Mouse (Mus musculus): ENCODE results near the gene Mapkap1.

Mapkap1 gene

DNA sequence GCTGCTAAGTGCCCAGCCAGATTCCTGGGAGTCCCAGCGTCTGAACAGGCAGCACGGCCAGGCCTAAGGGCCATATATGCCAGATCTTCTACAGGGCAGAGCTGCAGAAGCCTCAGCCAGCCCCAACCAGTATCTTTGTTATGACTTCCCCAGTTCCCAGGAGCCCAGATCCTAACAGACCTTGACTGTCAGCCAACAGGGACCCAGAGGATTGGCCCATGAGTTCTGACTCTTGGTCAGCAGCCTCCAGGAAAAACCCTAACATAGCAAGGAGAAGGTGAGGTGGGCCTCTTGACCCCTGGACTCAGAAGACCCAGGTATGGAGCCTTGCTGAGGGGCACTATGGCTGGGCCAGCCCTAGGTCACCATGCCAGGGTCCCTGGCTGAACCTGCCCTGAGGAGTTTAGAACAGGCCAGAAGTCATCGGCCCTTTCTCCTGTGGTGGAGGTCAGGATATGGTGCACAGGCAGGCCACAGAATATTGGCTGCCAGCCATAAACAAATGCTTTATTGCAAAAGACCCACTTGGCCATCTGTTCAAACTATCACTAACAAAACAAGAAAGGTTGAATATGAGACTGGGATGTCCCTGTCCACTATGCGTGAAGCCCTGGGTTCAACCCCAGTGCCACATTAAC, 222.5 kb downstream of the Mapkap1 start:
- in situ Hi-C loops (cut with MboI, MseI), result no loop called here

- in situ Hi-C loops (cut with MboI, MseI), result loop anchor here (5.0 kb wide), 1 partner anchor 652 kb away; no protein-coding TSS in a partner anchor
Measured at GRCm38 (mm10) chr2:34629758-34630157, 223.2 kb downstream of the Mapkap1 start.

GRCm38 (mm10) chr2:34630445-34630844, 223.9 kb downstream of the Mapkap1 start:
- in situ Hi-C loops (cut with MboI, MseI), result loop anchor here (5.0 kb wide), 1 partner anchor 653 kb away; no protein-coding TSS in a partner anchor

DNA sequence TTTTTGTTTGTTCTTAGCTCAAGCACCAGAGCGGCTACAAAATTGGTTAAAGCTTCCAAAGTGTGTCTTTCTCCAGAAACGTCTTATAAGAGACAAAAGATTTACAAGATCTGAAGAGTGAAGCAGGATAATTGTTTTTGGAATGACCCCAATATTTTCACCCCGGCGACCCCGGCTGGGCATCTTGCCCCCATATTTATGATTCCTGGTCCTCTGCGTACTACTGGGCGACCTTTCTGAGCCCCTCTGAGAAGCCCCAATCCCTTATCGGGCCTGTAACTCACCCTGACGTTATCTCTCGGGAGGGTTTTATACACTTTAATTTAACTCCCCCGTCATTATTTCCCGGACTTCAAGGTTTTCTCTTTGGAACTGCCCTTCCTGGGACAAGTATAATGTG, 225.5 kb downstream of the Mapkap1 start:
- in situ Hi-C loops (cut with MboI, MseI), result loop anchor here (5.0 kb wide), 1 partner anchor 655 kb away; no protein-coding TSS in a partner anchor

DNA sequence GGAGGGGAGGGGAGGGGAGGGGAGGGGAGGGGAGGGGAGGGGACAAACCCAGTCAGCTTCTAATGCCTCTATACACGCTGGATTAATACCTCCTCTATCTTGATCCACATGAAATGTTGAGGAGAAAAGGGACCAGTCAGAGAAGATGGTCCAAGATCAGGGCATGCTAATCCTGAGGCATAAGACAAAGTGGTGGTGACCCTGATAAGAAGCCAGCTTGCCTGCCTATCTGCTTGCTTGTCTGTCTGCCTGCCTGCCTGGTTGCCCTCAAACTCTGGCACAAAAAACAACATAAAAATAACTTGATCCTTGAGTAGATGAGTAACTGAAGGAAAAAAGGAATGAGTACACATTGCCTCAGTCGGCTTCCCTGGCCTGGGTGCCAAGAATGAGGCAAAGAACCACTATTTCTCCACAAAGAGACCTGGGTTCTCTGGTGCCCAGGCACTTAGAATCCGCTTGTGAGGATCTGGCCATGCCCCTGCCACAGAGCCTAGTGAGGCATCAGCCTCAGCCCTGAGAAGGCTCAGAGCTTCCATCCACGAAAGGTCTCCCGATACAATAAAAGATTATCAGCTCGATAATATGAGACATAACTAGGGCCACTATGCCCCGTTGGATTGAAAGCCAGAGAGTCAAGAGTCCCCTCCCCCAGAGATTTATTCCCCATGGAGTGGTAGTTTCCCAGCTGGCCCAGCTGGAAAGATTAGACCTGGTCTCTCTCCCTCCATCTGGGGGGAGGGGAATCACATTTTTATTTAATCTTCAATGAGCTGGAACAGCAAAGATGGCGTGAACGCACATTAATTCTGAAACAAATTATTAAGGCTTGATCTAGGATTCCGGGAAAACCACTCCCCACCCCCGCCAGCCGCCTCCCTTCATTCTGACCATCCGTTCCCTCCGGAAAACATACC, 228.9 kb downstream of the Mapkap1 start:
- in situ Hi-C loops (cut with MboI, MseI), result no loop called here

GRCm38 (mm10) chr2:34638955-34639650, 232.5 kb downstream of the Mapkap1 start:
- in situ Hi-C loops (cut with MboI, MseI), result no loop called here

DNA sequence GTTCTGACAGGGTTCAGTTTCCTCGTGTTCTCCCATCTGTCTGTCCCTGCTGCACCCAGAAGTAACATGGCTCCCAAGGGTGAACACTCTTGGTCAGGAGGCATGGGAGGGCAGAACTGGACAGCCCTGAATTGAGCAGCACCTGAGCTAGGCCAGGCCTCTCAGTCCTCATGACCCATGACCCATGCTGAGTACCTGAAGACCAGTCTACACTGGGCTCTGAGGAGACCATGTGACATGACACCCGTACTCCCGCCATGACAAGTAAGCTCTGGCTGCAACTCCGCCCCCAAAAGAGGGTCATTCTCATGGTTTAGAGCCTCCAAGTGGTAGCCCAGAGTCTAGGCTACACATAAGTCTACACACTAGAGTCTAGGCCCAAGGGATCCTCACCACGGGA, 233.2 kb downstream of the Mapkap1 start:
- in situ Hi-C loops (cut with MboI, MseI), result no loop called here

DNA sequence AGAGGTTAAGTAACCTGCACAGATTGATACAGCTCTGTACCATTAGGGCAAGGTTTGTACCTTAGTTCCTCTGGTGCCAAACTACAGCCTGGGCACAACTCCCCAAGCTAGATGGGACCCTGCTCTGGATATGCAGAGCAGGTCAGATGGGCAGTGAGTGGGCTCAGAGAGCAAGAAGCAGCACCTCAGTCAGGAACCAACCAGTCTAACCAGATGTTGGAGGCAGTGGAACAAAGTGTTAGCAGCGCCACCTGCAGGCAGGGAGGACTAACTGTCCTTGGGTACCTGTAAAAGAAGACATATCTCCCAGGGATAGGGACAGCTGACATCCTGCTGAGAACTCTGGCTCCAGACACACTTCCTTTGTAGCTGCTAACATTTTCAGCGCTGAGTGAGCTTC, 235.8 kb downstream of the Mapkap1 start:
- in situ Hi-C loops (cut with MboI, MseI), result no loop called here

DNA sequence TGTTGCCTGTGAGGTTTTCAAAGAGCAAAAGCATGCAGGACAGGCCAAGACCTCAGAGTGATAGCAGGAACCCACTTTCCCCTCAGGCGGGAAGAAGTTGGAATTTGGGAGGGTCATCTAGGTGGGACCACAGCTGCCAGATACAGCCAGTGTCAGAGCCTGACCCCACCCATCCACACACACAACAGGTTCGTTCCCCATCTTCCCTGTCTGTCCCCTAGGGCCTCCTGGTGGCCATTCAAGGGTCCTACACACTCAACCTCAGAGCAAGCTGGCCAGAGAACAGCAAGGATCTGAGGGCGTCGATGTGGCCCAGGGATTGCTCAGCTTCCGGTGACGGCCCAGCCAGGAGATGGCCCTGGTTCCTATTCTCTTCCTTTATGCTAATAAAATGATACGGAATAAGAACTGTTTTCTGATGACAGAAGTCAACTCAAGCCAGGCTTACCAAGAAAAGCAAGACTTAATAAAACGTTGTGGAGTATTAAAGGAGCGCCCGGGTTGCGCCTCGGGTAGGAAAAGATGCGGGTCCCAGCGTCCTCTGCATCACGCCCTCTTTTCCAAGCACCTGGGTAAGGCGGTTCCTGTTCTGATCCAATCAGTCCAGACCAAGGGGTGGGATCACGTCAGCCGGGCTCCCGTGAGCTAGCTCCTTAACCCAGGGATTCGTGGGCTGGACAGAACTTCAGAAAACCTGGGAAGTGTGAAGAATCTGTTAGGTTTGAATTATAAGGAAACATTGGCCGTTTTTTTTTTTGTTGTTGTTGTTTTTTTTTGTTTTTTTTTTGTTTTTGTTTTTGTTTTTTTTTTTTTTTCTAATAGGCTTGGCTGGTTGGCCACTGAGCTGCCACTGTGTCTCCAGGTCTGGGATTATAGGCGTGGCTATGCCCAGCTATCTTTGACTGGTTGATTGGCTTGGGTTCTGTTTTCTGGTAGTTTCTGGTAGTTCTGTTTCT, 238.3 kb downstream of the Mapkap1 start:
- in situ Hi-C loops (cut with MboI, MseI), result no loop called here

GRCm38 (mm10) chr2:34645851-34646540, 239.4 kb downstream of the Mapkap1 start:
- in situ Hi-C loops (cut with MboI, MseI), result no loop called here

DNA sequence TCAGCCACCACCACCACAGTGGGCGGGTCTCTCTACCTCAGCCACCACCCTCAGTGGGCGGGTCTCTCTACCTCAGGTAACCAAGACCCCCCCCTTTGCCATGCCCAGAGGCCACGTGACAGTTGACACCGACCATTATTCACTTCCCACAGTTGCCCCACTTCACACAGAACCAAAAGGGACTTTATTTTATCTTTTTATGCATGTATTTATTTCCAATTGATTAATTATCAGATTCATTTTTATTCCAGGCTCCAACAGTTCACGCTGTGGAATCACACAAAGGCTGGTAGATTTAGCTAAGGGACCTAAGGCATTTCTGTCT, 239.9 kb downstream of the Mapkap1 start:
- in situ Hi-C loops (cut with MboI, MseI), result no loop called here

GRCm38 (mm10) chr2:34647410-34647809, 240.8 kb downstream of the Mapkap1 start:
- in situ Hi-C loops (cut with MboI, MseI), result no loop called here

DNA sequence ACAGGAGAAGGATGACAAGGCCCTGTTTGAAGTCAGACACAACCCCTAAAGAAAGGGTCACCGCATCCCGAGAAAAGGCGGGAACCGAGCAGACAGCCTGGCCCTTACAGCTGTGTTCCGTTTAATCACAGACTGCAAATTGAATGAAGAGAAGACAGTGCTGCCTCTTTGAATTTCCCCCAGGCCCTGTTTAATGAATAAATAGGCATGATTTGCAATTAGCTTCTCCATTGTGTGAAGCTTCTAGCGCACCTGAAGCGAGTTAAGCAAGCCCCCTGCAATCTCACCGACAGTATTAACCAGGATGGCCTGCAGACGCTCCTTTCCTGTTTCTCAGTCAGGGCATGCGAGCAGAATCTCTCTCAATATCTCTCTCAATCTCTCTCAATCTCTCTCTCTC, 261.2 kb downstream of the Mapkap1 start:
- in situ Hi-C loops (cut with MboI, MseI), result no loop called here

GRCm38 (mm10) chr2:34668440-34669191, 262.0 kb downstream of the Mapkap1 start:
- in situ Hi-C loops (cut with MboI, MseI), result no loop called here

DNA sequence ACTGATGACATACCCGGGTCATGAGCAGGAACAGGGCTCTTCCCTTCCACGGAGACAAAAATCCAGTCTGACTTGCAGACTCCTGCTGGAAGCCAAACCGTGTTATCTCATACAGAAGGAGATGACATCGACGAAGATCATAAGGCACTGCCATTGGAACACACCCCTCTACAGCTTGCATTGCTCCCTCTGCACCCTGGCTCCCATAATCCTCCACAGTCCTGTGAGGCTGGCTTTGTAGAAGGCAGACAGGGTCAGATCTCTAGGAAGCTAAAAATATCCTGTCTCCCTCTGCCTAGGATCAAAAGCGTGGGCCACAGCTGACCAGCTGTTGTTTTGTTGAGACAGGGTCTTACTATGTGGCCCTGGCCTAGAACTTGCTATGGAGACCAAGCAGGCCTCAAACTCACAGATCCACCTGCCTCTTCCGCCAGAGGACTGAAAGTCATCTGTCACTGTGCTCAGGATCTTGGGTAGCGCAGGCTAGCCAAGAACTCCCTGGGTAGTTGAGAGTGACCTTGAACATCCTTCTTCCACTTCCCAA, 262.7 kb downstream of the Mapkap1 start:
- in situ Hi-C loops (cut with MboI, MseI), result no loop called here

DNA sequence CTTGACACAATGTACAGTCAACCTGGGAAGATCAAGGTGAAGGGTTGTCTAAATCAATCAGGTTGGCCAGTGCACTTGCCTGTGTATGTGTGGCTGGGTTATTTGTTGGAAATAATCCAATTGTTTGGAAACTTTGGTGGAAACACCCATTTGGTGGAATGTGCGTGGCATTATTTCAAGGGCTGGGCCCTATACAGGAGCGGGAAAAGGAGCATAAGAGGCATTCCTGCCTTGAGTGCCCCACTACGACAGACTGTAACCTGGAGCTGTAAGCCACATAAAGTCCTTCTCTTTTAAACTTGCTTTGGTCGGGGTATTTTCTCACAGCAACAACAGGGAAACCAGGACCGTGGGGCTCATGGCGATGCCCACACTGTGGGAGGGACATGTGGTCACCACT, 263.9 kb downstream of the Mapkap1 start:
- in situ Hi-C loops (cut with MboI, MseI), result no loop called here

DNA sequence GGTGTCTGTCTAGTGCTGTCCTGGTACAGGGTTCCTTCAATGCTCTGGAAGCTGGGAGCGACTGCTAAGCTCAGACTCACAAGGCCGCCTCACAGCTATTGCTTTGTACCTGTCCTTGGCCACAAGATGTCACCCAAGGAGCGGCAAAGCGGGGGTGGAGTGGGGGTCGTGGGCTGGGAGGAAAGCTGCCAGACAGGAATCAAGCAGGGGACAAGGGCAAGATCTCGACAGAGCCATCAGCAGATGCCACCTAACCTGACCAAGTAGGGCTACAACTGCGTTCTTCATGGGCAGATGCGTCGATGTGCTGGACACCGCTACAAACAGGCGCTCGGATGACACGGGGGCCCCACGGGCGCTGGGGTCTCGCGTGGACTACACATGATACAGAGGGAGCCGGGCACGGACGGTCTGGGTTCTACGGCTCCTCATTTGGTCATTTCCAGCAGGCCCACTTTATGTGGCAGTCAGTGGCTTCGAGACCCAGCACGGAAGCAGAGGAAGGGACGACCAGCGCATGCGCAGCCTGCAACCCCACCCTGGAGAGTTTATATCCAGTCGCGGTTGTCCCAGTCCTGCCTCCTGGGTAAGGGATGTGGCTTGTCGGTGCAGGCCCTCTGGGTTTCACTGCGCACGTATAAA, 264.9 kb downstream of the Mapkap1 start:
- in situ Hi-C loops (cut with MboI, MseI), result no loop called here

DNA sequence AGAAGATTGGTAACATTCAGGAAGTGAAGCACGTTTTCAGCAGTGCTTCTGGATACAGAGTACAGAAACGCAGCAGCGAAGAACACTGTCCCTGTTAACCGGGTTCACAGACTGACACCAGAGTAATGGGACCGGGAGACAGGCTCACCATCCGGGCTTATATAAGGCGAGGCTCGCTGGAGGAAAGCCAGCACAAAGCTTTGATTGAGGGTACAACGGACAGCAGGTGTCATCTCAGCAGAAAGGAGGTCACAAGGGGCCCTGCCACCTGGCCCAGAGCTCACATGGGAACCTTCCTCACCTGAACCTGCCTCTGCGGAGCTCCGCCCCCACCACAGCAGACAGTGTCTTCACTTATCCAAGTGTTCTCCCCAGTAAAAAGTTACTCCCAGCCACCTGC, 267.3 kb downstream of the Mapkap1 start:
- in situ Hi-C loops (cut with MboI, MseI), result no loop called here
